Mouse (Mus musculus) stomach, embryonic 16.5 days (tissue): Measurements from ENCODE around the gene Dnaaf2. TPM values are rescaled to one million over a fixed set of nuclear protein-coding genes. Genes with fewer than 3 reads are reported as not detected.

Experiments used
- ATAC-seq: fragments of 200-750 bp; cut with Nextera tagmentation; 2 replicates; pipeline ENCODE4 v1.8.0; 2017; ENCODE audit warnings: moderate number of reproducible peaks, moderate TSS enrichment; ENCODE audit not compliant: insufficient read depth, low FRiP score
- H3K27ac ChIP-seq: fragments of 300-500 bp; sonication (generic); 2 replicates; pipeline ENCODE4 v1.5.1; 2014; ENCODE audit warnings: low read length
- H3K27me3 ChIP-seq: fragments of 300-500 bp; sonication (generic); 2 replicates; pipeline ENCODE4 v1.6.1; 2014; ENCODE audit warnings: low read length, control low read depth, mixed read lengths; ENCODE audit not compliant: control insufficient read depth, insufficient read depth
- H3K36me3 ChIP-seq: fragments of 300-500 bp; sonication (generic); 2 replicates; pipeline ENCODE4 v1.6.1; 2014; ENCODE audit warnings: low read length; ENCODE audit not compliant: control insufficient read depth, insufficient read depth
- H3K4me1 ChIP-seq: fragments of 300-500 bp; sonication (generic); 2 replicates; pipeline ENCODE4 v1.6.1; 2014; ENCODE audit warnings: low read length, control low read depth, mixed read lengths; ENCODE audit not compliant: control insufficient read depth, insufficient read depth
- H3K4me2 ChIP-seq: fragments of 300-500 bp; sonication (generic); 2 replicates; pipeline ENCODE4 v1.6.1; 2014; ENCODE audit warnings: low read depth, low read length, mixed read lengths
- H3K4me3 ChIP-seq: fragments of 300-500 bp; sonication (generic); replicated peaks from 2 replicates; pipeline ENCODE4 v1.5.1; 2014; ENCODE audit warnings: mild to moderate bottlenecking, low read length
- H3K9ac ChIP-seq: fragments of 300-500 bp; sonication (generic); 2 replicates; pipeline ENCODE4 v1.6.1; 2014; ENCODE audit warnings: low read length
- H3K9me3 ChIP-seq: fragments of 300-500 bp; sonication (generic); replicated peaks from 2 replicates; pipeline ENCODE4 v1.6.1; 2016; ENCODE audit warnings: low read length, control low read depth; ENCODE audit not compliant: control insufficient read depth
- WGBS: fragments of 180-500 bp; shearing (Covaris S2); extraction: QIAGEN DNeasy Blood & Tissue Kit; methylation state at CpG from one replicate; pipeline ENCODE4 v1.1.7; 2014; 5-methylcytosine and 5-hydroxymethylcytosine counted together
- polyA plus RNA-seq: library from polyadenylated mRNA; unstranded; fragments of >200 nt; fragmentation: Nextera tagmentation; extraction: Ambion mirVana; gene quantifications from 2 replicates; pipeline ENCODE4 v1.2.1, GENCODE M21; 2015

Dnaaf2 gene
- 6.6 and 7.4 TPM in 2 replicates for polyA plus RNA-seq

GRCm38 (mm10) chr12:69198164-69198535 lies at the start of gene Dnaaf2:
TSS of gene Dnaaf2 (minus strand) at chr12:69198429.
- Histone ChIP-seq H3K9me3 (no peaks in the 10 kb centered on the region), H3K27me3 (no peaks in the 10 kb centered on the region), H3K27ac (peak within 1 kb of the TSS; percentile 89), H3K4me2 (peak within 1 kb of the TSS; percentile 97), H3K9ac (peak within 1 kb of the TSS; percentile 94), H3K4me1 (peaks cover 19% of the 10 kb centered on the region), H3K4me3 (peak within 1 kb of the TSS; percentile 99), H3K36me3 (no peaks in the 10 kb centered on the region)
- WGBS = 1% methylated on average over 18 of the region's 18 CpGs
- ATAC-seq = peak; percentile 19; the same call in 1 of the 2 replicates

DNA sequence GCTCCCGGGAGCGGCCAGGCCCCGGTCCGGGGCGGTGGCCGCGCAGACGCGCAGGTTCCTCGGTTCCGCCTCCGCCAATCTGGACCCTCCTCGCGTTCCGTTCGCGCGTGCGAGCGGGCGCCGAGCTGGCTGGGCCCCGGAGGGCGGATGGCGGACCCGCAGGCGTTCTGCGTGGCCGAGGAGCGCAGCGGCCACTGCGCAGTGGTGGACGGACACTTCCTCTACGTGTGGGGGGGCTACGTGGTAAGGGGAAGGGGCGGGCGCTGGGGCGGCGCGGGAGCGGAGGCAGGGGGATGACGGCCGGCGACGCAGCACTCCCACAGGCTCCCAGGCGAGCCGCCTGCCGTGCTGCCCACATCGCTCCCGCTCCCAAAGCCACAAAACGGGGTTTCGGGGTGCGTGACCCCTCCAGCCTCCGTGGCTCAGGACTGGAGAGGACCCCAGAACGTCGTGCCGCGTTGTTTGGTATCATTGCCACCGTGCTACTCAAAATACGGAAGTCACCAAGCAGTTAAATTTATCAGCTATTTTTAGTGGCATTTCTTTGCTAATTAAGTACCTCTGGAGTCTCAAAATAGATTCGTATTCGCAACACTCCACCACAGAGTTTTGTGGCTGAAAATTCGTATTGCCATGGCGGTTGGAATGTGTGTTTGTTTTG lies 43.7 kb upstream of the Dnaaf2 start:
- ATAC-seq = peak; percentile 95
- peak overlapping the region; percentile 82 for H3K4me3 ChIP-seq
- under 1% methylated on average over 64 of the region's 64 CpGs for WGBS
- H3K36me3 ChIP-seq = no peaks in the 10 kb centered on the region
- H3K4me2 ChIP-seq = peak overlapping the region; percentile 81
- H3K9ac ChIP-seq = peak overlapping the region; percentile 91
- peak overlapping the region; percentile 84 for H3K27ac ChIP-seq
- H3K27me3 ChIP-seq = no peaks in the 10 kb centered on the region
- no peaks in the 10 kb centered on the region for H3K9me3 ChIP-seq
- H3K4me1 ChIP-seq = peaks cover 4% of the 10 kb centered on the region; the same call in 1 of the 2 replicates

DNA sequence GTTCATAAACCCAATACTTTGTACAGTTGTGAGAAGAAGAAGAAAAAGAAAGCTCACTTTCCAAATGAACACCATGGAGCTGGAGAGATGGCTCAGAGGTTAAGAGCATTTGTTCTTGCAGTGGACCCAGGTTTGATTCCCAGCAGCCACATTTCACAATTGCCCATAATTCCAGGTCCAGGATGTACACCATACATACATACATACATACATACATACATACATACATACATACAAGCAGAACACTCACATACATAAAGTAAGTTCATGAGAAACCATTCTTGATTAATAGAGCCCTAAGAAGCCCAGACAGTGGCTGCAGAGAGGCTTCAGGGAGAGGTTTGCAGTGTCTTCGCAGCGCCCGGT lies 43.2 kb upstream of the Dnaaf2 start:
- H3K36me3 ChIP-seq = no peaks in the 10 kb centered on the region
- H3K9ac ChIP-seq = peak overlapping the region; percentile 91
- H3K27ac ChIP-seq = peak overlapping the region; percentile 84
- H3K27me3 ChIP-seq = no peaks in the 10 kb centered on the region
- no peaks in the 10 kb centered on the region for H3K9me3 ChIP-seq
- H3K4me3 ChIP-seq = peak overlapping the region; percentile 82
- H3K4me2 ChIP-seq = peak overlapping the region; percentile 81
- WGBS = 0% methylated on average over 3 of the region's 3 CpGs
- no peak for ATAC-seq
- H3K4me1 ChIP-seq = peaks cover 4% of the 10 kb centered on the region; the same call in 1 of the 2 replicates

DNA sequence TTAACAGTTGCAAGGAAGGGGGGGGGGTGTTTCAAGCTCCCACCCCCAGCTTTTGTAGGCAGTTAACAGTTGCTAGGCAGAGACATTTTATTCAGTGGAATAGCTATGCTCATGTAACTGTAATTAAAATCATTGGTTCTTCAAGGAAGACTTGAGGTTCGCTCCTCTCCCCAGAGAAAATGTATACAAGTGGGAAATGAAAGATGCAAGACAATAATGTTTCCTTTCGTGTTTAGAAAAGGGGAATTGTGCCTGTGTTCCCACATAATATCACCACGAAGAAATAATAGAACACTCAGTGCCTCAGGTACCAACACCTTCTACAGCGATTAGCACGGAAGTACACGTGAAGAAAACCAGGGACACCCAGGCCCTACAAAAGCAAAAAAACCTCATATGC lies 42.6 kb upstream of the Dnaaf2 start, which contains the start of gene Klhdc1:
TSS of gene Klhdc1 (plus strand) at position 301 of the 400 bp plus-strand sequence.
- Histone ChIP-seq H3K4me2 (peak within 1 kb of the TSS; percentile 81), H3K9ac (peak within 1 kb of the TSS; percentile 91), H3K4me1 (peaks cover 4% of the 10 kb centered on the region; the same call in 1 of the 2 replicates), H3K27me3 (no peaks in the 10 kb centered on the region), H3K9me3 (no peaks in the 10 kb centered on the region), H3K27ac (peak within 1 kb of the TSS; percentile 84), H3K4me3 (peak within 1 kb of the TSS; percentile 82), H3K36me3 (no peaks in the 10 kb centered on the region)
- ATAC-seq = no peak
- WGBS = 68% methylated on average over 6 of the region's 6 CpGs

- no peak for ATAC-seq
- Histone ChIP-seq H3K4me1 (peaks cover 4% of the 10 kb centered on the region; the same call in 1 of the 2 replicates), H3K27ac (no peak overlapping the region), H3K27me3 (no peaks in the 10 kb centered on the region), H3K9ac (no peak overlapping the region), H3K4me3 (no peak overlapping the region), H3K36me3 (no peaks in the 10 kb centered on the region), H3K4me2 (no peak overlapping the region), H3K9me3 (no peaks in the 10 kb centered on the region)
- 31% methylated on average over 3 of the region's 3 CpGs for WGBS
Measured at GRCm38 (mm10) chr12:69238284-69238683, 40.1 kb upstream of the Dnaaf2 start.

- Histone ChIP-seq H3K4me1 (no peaks in the 10 kb centered on the region), H3K9ac (no peak overlapping the region), H3K4me2 (no peak overlapping the region), H3K36me3 (no peaks in the 10 kb centered on the region), H3K4me3 (no peak overlapping the region), H3K9me3 (no peaks in the 10 kb centered on the region), H3K27ac (peak overlapping the region; percentile 14; the same call in 1 of the 2 replicates), H3K27me3 (no peaks in the 10 kb centered on the region)
- whole genome bisulfite sequencing = 73% methylated on average over 6 of the region's 6 CpGs
- ATAC-seq = peak; percentile 56; the same call in 1 of the 2 replicates
Measured at GRCm38 (mm10) chr12:69235782-69236181, 37.6 kb upstream of the Dnaaf2 start.

DNA sequence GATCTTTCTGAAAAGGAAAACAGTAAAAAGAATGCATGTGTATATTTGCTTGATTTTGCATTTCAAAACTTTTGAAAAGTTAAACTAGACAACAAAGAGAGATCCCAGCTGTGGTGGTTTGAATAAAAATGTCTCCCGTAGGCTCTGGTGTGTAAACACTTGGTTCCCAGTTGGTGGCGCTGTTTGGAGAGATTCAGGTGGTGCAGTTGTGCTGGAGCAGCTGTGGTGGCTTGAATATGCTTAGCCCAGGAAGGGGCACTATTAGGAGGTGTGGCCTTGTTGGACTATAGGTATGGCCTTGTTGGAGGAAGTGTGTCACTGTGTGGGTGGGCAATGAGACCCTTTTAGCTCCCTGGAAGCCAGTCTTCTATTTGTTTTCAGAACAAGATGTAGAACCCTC lies 31.0 kb upstream of the Dnaaf2 start:
- WGBS = 65% methylated on average over 2 of the region's 2 CpGs
- Histone ChIP-seq H3K4me1 (peaks cover 9% of the 10 kb centered on the region; the same call in 1 of the 2 replicates), H3K27me3 (no peaks in the 10 kb centered on the region), H3K27ac (no peak overlapping the region), H3K9me3 (no peaks in the 10 kb centered on the region), H3K36me3 (no peaks in the 10 kb centered on the region), H3K4me2 (no peak overlapping the region), H3K4me3 (no peak overlapping the region), H3K9ac (no peak overlapping the region)
- no peak for ATAC-seq

- WGBS = under 1% methylated on average over 37 of the region's 37 CpGs
- Histone ChIP-seq H3K27me3 (no peaks in the 10 kb centered on the region), H3K27ac (peak within 1 kb of the TSS; percentile 91), H3K36me3 (no peaks in the 10 kb centered on the region), H3K4me3 (peak within 1 kb of the TSS; percentile 57), H3K9ac (peak within 1 kb of the TSS; percentile 68), H3K9me3 (no peaks in the 10 kb centered on the region), H3K4me1 (peaks cover 9% of the 10 kb centered on the region; the same call in 1 of the 2 replicates), H3K4me2 (peak within 1 kb of the TSS; percentile 62)
- ATAC-seq = peak; percentile 97
Measured at GRCm38 (mm10) chr12:69227776-69228466, 29.7 kb upstream of the Dnaaf2 start, which contains the start of gene Pole2. TSS of gene Pole2 (minus strand) at chr12:69228195.
